Mouse (Mus musculus) liver, embryonic 14.5 days (tissue): ENCODE data around the gene Sypl2.

ENCODE experiments used
- CTCF ChIP-seq: IDR thresholded peaks from 2 replicates; pipeline ENCODE4 v1.5.1; 2016; ENCODE audit warnings: antibody characterized with exemption, low read depth, control low read depth
- EP300 ChIP-seq: IDR thresholded peaks from 2 replicates; pipeline ENCODE4 v1.6.1; 2016; ENCODE audit warnings: antibody characterized with exemption, low read depth

- TF ChIP-seq CTCF (no peak), EP300 (no peak)
Measured at GRCm38 (mm10) chr3:108203212-108203611, 23.2 kb downstream of the Sypl2 start.
